Mouse (Mus musculus) stomach, postnatal 0 days (tissue): ENCODE measurements at regions not wholly inside any gene's neighbourhood (a gene's known extent, or its start where the extent isn't known, plus 50 kb on each side); places are given as distances from the start of the nearest gene placed in this dataset.
A peak's percentile ranks its signal among the peaks of the same experiment; 100 is the strongest.

Source experiments
- ATAC-seq: fragments of 200-750 bp; cut with Nextera tagmentation; 2 replicates; pipeline ENCODE4 v1.8.0; 2017; ENCODE audit not compliant: low FRiP score, low TSS enrichment
- DNase-seq: peaks from one replicate; pipeline ENCODE4 v3.0.0-alpha.2; 2016; ENCODE audit warnings: low spot score
- H3K27ac ChIP-seq: fragments of 300-500 bp; sonication (generic); replicated peaks from 2 replicates; pipeline ENCODE4 v1.5.1; 2014; ENCODE audit warnings: mild to moderate bottlenecking, control low read depth
- H3K27me3 ChIP-seq: fragments of 300-500 bp; sonication (generic); 2 replicates; pipeline ENCODE4 v1.6.1; 2014; ENCODE audit warnings: low read length; ENCODE audit not compliant: control insufficient read depth, insufficient read depth
- H3K36me3 ChIP-seq: fragments of 300-500 bp; sonication (generic); 2 replicates; pipeline ENCODE4 v1.6.1; 2014; ENCODE audit warnings: low read length, mixed read lengths; ENCODE audit not compliant: control insufficient read depth, insufficient read depth
- H3K4me1 ChIP-seq: fragments of 300-500 bp; sonication (generic); replicated peaks from 2 replicates; pipeline ENCODE4 v1.6.1; 2014; ENCODE audit warnings: antibody characterized with exemption; ENCODE audit not compliant: control insufficient read depth, insufficient read depth
- H3K4me2 ChIP-seq: fragments of 300-500 bp; sonication (generic); replicated peaks from 2 replicates; pipeline ENCODE4 v1.6.1; 2014; ENCODE audit warnings: low read depth, mild to moderate bottlenecking, control low read depth, moderate library complexity
- H3K4me3 ChIP-seq: fragments of 300-500 bp; sonication (generic); 2 replicates; pipeline ENCODE4 v1.5.1; 2014; ENCODE audit warnings: low read depth, low read length, control low read depth
- H3K9ac ChIP-seq: fragments of 300-500 bp; sonication (generic); 2 replicates; pipeline ENCODE4 v1.6.1; 2014; ENCODE audit warnings: mild to moderate bottlenecking, low read length, control low read depth, mixed read lengths
- H3K9me3 ChIP-seq: fragments of 300-500 bp; sonication (generic); 2 replicates; pipeline ENCODE4 v1.6.1; 2016; ENCODE audit warnings: low read length; ENCODE audit not compliant: control insufficient read depth
- CTCF ChIP-seq: IDR thresholded peaks from 2 replicates; pipeline ENCODE4 v1.5.1; 2016; ENCODE audit warnings: antibody characterized with exemption, low read depth, mild to moderate bottlenecking, moderate library complexity
- EP300 ChIP-seq: optimal IDR thresholded peaks from 2 replicates; pipeline ENCODE3; 2016; ENCODE audit warnings: antibody characterized with exemption
- WGBS: fragments of 180-500 bp; shearing (Covaris S2); extraction: QIAGEN DNeasy Blood & Tissue Kit; methylation state at CpG from one replicate; pipeline ENCODE4 v1.1.7; 2014; 5-methylcytosine and 5-hydroxymethylcytosine counted together

DNA sequence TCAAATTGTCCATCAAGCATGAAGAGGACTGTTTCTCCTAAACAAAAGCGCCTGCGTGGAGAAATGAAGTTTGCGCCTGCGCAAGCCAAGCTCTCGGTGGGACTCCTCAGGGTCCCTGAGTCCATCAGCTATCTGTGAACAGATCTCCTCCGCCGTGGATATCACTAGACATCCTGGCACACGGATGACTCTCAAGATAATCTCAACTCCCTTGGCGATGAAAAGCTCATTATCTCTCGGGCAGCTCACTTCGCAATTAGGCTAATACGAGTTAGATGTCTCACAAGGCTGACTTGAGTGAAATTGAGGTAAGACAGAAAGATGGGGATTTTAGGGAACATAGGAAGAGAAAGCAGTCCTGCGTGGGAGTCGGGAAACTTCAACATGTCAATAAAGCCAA lies 202.1 kb upstream of the Jmjd1c start:
- no peaks in the 10 kb centered on the region for H3K27me3 ChIP-seq
- H3K9me3 ChIP-seq: no peaks in the 10 kb centered on the region
- no peak for TF ChIP-seq EP300
- H3K4me2 ChIP-seq: no peak overlapping the region
- ATAC-seq: no peak
- H3K4me3 ChIP-seq: no peak overlapping the region
- H3K4me1 ChIP-seq: no peaks in the 10 kb centered on the region
- no peak overlapping the region for H3K27ac ChIP-seq
- H3K36me3 ChIP-seq: no peaks in the 10 kb centered on the region
- H3K9ac ChIP-seq: no peak overlapping the region
- 90% methylated on average over 14 of the region's 14 CpGs for WGBS
- no peak for DNase-seq

DNA sequence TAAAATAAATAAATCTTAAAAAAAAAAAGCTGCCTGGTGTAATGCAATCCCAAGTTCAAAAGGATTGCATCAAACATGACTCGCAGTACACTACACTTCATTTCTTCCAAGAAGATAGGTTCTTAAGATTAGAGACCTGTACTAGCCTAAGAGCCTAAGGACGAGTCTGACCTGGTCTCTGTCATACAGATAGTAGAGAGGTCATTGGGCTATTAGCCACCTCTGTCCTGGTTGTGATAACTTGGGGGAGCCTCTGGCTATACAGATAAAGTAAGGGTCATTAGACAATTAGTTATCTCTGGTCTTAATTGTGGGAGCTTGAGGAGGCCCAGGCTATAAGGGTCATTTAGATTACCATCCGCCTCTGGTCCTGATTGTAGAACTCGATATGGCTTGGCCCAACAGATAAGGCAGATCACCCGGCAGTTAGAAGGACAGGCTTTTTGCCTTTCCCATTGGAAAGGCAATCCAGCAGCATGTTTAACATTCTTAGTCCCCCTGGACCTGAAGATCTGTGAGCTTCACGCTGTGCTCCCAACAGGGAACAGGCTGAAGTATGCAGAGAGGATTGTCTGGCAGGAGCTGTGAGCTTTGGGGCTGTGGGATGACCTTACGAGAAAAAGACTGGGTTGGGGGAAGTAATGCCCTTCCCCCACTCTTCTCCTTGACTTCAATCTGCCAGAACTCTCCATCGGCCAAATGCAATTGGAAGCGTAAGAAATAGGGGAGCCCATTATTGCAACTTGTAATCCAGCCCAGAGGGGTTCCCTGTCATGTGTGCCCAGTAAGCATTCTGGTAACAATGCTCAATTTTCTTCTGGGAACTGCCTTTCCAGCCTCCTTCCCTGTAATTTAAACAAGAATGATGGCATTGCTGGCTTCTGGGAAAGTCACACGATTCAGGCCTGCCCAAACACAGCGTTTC lies 199.0 kb upstream of the Jmjd1c start:
- no peak for ATAC-seq
- no peak for TF ChIP-seq CTCF
- TF ChIP-seq EP300: no peak
- H3K4me1 ChIP-seq: no peaks in the 10 kb centered on the region
- no peak overlapping the region for H3K27ac ChIP-seq
- no peaks in the 10 kb centered on the region for H3K27me3 ChIP-seq
- no peaks in the 10 kb centered on the region for H3K9me3 ChIP-seq
- WGBS: 49% methylated on average over 11 of the region's 11 CpGs
- no peaks in the 10 kb centered on the region for H3K36me3 ChIP-seq
- no peak overlapping the region for H3K4me3 ChIP-seq
- no peak for DNase-seq
- H3K9ac ChIP-seq: no peak overlapping the region
- no peak overlapping the region for H3K4me2 ChIP-seq

DNA sequence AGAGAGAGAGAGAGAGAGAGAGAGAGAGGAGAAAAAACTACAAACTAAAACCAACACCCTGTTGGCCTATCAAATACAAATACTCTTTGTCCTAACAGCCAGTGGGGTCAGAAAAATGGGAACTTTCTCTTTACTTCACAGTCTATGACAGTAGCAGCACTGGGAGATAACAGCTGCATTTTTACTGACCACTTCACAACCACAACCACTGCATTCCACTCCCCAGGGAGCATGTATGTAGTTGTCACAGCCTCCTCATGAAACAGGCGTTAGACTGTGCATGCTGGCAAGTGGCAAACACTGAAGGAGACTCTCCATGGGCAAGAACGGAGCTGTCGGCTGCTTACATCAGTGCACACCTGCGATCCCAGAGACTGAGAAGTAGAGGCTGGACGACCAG lies 196.2 kb upstream of the Jmjd1c start:
- H3K9ac ChIP-seq: no peak overlapping the region
- TF ChIP-seq EP300: no peak
- no peak for TF ChIP-seq CTCF
- no peaks in the 10 kb centered on the region for H3K9me3 ChIP-seq
- H3K36me3 ChIP-seq: no peaks in the 10 kb centered on the region
- no peak overlapping the region for H3K4me2 ChIP-seq
- DNase-seq (no peak), ATAC-seq (no peak)
- no peaks in the 10 kb centered on the region for H3K4me1 ChIP-seq
- H3K27me3 ChIP-seq: no peaks in the 10 kb centered on the region
- no peak overlapping the region for H3K27ac ChIP-seq
- 91% methylated on average over 5 of the region's 5 CpGs for WGBS
- H3K4me3 ChIP-seq: no peak overlapping the region

DNA sequence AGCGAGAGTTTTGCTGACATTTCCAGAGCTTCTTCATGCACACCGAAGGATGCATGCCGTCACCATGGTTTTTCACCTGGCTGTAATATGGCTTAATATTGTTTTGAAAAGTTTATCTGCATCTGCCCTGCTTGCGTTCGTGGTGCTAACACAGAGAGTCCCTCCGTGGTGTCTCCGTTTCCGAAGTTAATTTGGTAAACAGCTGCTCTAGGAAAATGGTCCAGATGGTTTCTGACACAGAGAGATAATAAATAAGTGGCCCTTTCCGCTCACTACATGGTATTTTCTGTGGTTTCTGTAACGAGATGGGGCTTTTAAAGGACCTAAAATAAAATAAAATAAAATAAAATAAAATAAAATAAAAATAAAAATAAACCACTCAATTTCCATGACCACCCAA lies 195.1 kb upstream of the Jmjd1c start:
- Histone ChIP-seq H3K9me3 (no peaks in the 10 kb centered on the region), H3K4me2 (no peak overlapping the region), H3K4me1 (no peaks in the 10 kb centered on the region), H3K27ac (no peak overlapping the region), H3K27me3 (no peaks in the 10 kb centered on the region), H3K9ac (no peak overlapping the region), H3K36me3 (no peaks in the 10 kb centered on the region), H3K4me3 (no peak overlapping the region)
- no peak for DNase-seq
- WGBS: 54% methylated on average over 10 of the region's 10 CpGs
- ATAC-seq: no peak
- TF ChIP-seq CTCF: no peak
- TF ChIP-seq EP300: no peak

DNA sequence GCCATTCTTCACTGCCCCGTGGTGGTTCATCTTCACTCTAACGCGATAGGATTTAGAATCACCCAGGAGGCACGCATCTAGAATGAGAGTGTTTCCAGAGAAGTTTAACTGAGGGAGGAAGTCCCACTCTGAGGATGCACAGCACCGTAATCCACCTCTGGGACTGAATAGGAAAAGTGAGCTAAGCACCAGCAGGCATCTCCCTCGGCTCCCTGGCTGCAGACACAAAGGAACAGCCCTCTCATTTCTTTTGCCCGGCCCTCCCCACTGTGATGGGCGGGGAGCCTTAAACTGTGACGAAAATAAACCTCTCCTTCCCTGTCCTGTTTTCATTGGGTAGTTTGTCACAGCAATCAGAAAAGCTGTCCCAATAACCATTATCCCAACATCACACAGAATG lies 194.1 kb upstream of the Jmjd1c start:
- no peaks in the 10 kb centered on the region for H3K36me3 ChIP-seq
- no peaks in the 10 kb centered on the region for H3K4me1 ChIP-seq
- no peak overlapping the region for H3K9ac ChIP-seq
- H3K4me3 ChIP-seq: no peak overlapping the region
- no peaks in the 10 kb centered on the region for H3K9me3 ChIP-seq
- TF ChIP-seq CTCF (no peak), EP300 (no peak)
- H3K27me3 ChIP-seq: no peaks in the 10 kb centered on the region
- WGBS: 4% methylated on average over 9 of the region's 9 CpGs
- DNase-seq: no peak
- H3K27ac ChIP-seq: no peak overlapping the region
- ATAC-seq: no peak
- H3K4me2 ChIP-seq: peak overlapping the region; percentile 18

DNA sequence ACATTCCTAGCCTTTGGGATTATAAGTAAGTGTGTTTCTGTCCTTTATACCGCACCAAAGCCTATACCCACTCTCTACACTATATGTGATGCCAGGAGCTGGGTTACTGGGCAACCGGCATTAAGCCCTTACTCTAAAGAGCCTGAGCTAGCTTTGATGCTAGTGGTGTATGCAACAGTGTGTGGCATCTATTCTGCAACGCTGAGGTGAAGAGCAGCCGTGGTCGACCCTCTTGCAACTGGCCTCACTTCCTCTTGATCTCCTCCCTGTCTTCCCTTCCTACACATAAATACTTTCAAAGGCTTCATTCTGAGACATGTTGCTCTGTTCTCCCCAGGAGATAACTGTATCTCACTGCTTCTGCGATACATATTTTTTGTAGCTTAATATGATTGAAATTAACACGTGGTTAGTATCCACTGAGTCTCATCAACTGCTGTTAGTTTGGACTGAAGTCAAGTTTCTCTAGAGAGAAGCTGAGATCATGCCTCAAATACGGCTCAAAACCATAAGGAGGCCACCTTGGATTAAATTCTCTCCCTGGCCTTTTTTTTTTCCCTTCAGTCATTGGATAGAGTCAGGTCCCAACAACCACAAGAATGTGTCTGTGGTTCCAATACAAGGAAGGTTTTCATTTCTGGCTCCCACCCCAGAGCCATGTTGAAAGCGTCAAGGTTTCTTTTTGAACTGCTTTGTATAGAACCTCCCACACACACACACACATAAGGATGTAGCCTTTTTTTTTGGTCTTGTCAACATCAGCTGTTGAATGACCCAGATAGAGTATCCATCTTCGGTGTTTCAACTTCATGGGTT lies 191.2 kb upstream of the Jmjd1c start:
- H3K27ac ChIP-seq: 0 out of 2 replicates have a peak overlapping the region, but pooled peaks have one; percentile 56
- H3K36me3 ChIP-seq: no peaks in the 10 kb centered on the region
- H3K4me3 ChIP-seq: no peak overlapping the region
- no peaks in the 10 kb centered on the region for H3K4me1 ChIP-seq
- no peak overlapping the region for H3K4me2 ChIP-seq
- no peak overlapping the region for H3K9ac ChIP-seq
- no peaks in the 10 kb centered on the region for H3K27me3 ChIP-seq
- H3K9me3 ChIP-seq: no peaks in the 10 kb centered on the region
- 61% methylated on average over 10 of the region's 10 CpGs for WGBS
- DNase-seq (no peak), ATAC-seq (no peak)
- TF ChIP-seq CTCF (no peak), EP300 (no peak)
